Mouse (Mus musculus): ENCODE data around the gene Myo16. TPM values are rescaled to one million over a fixed set of nuclear protein-coding genes. Genes with fewer than 3 reads are reported as not detected.

The Myo16 gene
- polyA plus RNA-seq, 1 experiment from 2014 or later, result 0.50 TPM

GRCm38 (mm10) chr8:10255741-10256140 lies 102.0 kb downstream of the Myo16 start:
- H3K27me3 ChIP-seq (ENCODE audit: poor library complexity, severe bottlenecking), result peaks cover 8% of the 10 kb centered on the region; the same call in 1 of the 2 replicates
- no peak overlapping the region for H3K27ac ChIP-seq
- no peaks in the 10 kb centered on the region for H3K9me3 ChIP-seq
- H3K4me3 ChIP-seq, result no peak overlapping the region
- no peaks in the 10 kb centered on the region for H3K36me3 ChIP-seq (replicated peaks)
- 78% methylated on average over 2 of the region's 2 CpGs for WGBS
- no peaks in the 10 kb centered on the region for H3K4me1 ChIP-seq
- DNase-seq (ENCODE audit: extremely low spot score, low spot score), result no peak

GRCm38 (mm10) chr8:10256563-10256962 lies 102.9 kb downstream of the Myo16 start:
- Histone ChIP-seq H3K4me3 (no peak overlapping the region), H3K9me3 (no peaks in the 10 kb centered on the region), H3K27ac (no peak overlapping the region), H3K27me3 (ENCODE audit: poor library complexity, severe bottlenecking) (0 out of 2 replicates have a peak, but pooled peaks cover 1% of the 10 kb centered on the region), H3K4me1 (no peaks in the 10 kb centered on the region), H3K36me3 (replicated peaks) (no peaks in the 10 kb centered on the region)
- 89% methylated on average over 3 of the region's 3 CpGs for WGBS
- no peak for DNase-seq (ENCODE audit: extremely low spot score, low spot score)

- WGBS, result 91% methylated on average over 4 of the region's 4 CpGs
- H3K27me3 ChIP-seq (ENCODE audit: poor library complexity, severe bottlenecking), result no peaks in the 10 kb centered on the region
- no peak for DNase-seq (ENCODE audit: extremely low spot score, low spot score)
- H3K36me3 ChIP-seq (replicated peaks), result no peaks in the 10 kb centered on the region
- no peak overlapping the region for H3K27ac ChIP-seq
- H3K4me3 ChIP-seq, result no peak overlapping the region
- no peaks in the 10 kb centered on the region for H3K9me3 ChIP-seq
- no peaks in the 10 kb centered on the region for H3K4me1 ChIP-seq
Observed at GRCm38 (mm10) chr8:10270094-10270493, 116.4 kb downstream of the Myo16 start.

- H3K27me3 ChIP-seq (ENCODE audit: poor library complexity, severe bottlenecking), result no peaks in the 10 kb centered on the region
- no peaks in the 10 kb centered on the region for H3K4me1 ChIP-seq
- no peaks in the 10 kb centered on the region for H3K9me3 ChIP-seq
- DNase-seq (ENCODE audit: extremely low spot score, low spot score), result no peak
- no peak overlapping the region for H3K27ac ChIP-seq
- H3K36me3 ChIP-seq (replicated peaks), result no peaks in the 10 kb centered on the region
- WGBS, result 78% methylated on average over 4 of the region's 4 CpGs
- H3K4me3 ChIP-seq, result no peak overlapping the region
Observed at GRCm38 (mm10) chr8:10292600-10292999, 138.9 kb downstream of the Myo16 start.

GRCm38 (mm10) chr8:10300797-10301196 lies 147.1 kb downstream of the Myo16 start:
- Histone ChIP-seq H3K27me3 (ENCODE audit: poor library complexity, severe bottlenecking) (no peaks in the 10 kb centered on the region), H3K36me3 (replicated peaks) (no peaks in the 10 kb centered on the region), H3K9me3 (no peaks in the 10 kb centered on the region), H3K27ac (no peak overlapping the region), H3K4me3 (no peak overlapping the region), H3K4me1 (no peaks in the 10 kb centered on the region)
- WGBS, result 55% methylated on average over 3 of the region's 3 CpGs
- DNase-seq (ENCODE audit: extremely low spot score, low spot score), result no peak

GRCm38 (mm10) chr8:10303061-10303460 lies 149.3 kb downstream of the Myo16 start:
- Histone ChIP-seq H3K27ac (no peak overlapping the region), H3K9me3 (no peaks in the 10 kb centered on the region), H3K4me1 (no peaks in the 10 kb centered on the region), H3K27me3 (ENCODE audit: poor library complexity, severe bottlenecking) (no peaks in the 10 kb centered on the region), H3K36me3 (replicated peaks) (no peaks in the 10 kb centered on the region), H3K4me3 (no peak overlapping the region)
- no peak for DNase-seq (ENCODE audit: extremely low spot score, low spot score)
- WGBS, result 83% methylated on average over 4 of the region's 4 CpGs

GRCm38 (mm10) chr8:10303992-10304391 lies 150.3 kb downstream of the Myo16 start:
- 92% methylated on average over 3 of the region's 3 CpGs for WGBS

GRCm38 (mm10) chr8:10304721-10305120 lies 151.0 kb downstream of the Myo16 start:
- H3K4me3 ChIP-seq, result no peak overlapping the region
- H3K27ac ChIP-seq, result no peak overlapping the region
- H3K9me3 ChIP-seq, result no peaks in the 10 kb centered on the region
- no peaks in the 10 kb centered on the region for H3K27me3 ChIP-seq (ENCODE audit: poor library complexity, severe bottlenecking)
- 89% methylated on average over 1 of the region's 1 CpGs for WGBS
- no peaks in the 10 kb centered on the region for H3K36me3 ChIP-seq (replicated peaks)
- no peaks in the 10 kb centered on the region for H3K4me1 ChIP-seq
- DNase-seq (ENCODE audit: extremely low spot score, low spot score), result no peak

More at GRCm38 (mm10) chr8:10303992-10304391, 150.3 kb downstream of the Myo16 start:
- H3K27ac ChIP-seq, result no peak overlapping the region
- H3K27me3 ChIP-seq (ENCODE audit: poor library complexity, severe bottlenecking), result no peaks in the 10 kb centered on the region
- H3K4me3 ChIP-seq, result no peak overlapping the region
- H3K36me3 ChIP-seq (replicated peaks), result no peaks in the 10 kb centered on the region
- H3K4me1 ChIP-seq, result no peaks in the 10 kb centered on the region
- DNase-seq (ENCODE audit: extremely low spot score, low spot score), result no peak
- H3K9me3 ChIP-seq, result no peaks in the 10 kb centered on the region

GRCm38 (mm10) chr8:10307345-10307744 lies 153.6 kb downstream of the Myo16 start:
- Histone ChIP-seq H3K4me1 (no peaks in the 10 kb centered on the region), H3K4me3 (no peak overlapping the region), H3K9me3 (no peaks in the 10 kb centered on the region), H3K27ac (no peak overlapping the region), H3K36me3 (replicated peaks) (no peaks in the 10 kb centered on the region), H3K27me3 (ENCODE audit: poor library complexity, severe bottlenecking) (no peaks in the 10 kb centered on the region)
- 91% methylated on average over 6 of the region's 6 CpGs for WGBS
- no peak for DNase-seq (ENCODE audit: extremely low spot score, low spot score)

GRCm38 (mm10) chr8:10307770-10308476 lies 154.2 kb downstream of the Myo16 start:
- Histone ChIP-seq H3K27ac (no peak overlapping the region), H3K9me3 (no peaks in the 10 kb centered on the region), H3K4me3 (no peak overlapping the region), H3K27me3 (ENCODE audit: poor library complexity, severe bottlenecking) (no peaks in the 10 kb centered on the region), H3K36me3 (replicated peaks) (no peaks in the 10 kb centered on the region), H3K4me1 (no peaks in the 10 kb centered on the region)
- WGBS, result 76% methylated on average over 12 of the region's 12 CpGs
- no peak for DNase-seq (ENCODE audit: extremely low spot score, low spot score)

GRCm38 (mm10) chr8:10310470-10310869 lies 156.8 kb downstream of the Myo16 start:
- no peak for DNase-seq (ENCODE audit: extremely low spot score, low spot score)
- Histone ChIP-seq H3K36me3 (replicated peaks) (no peaks in the 10 kb centered on the region), H3K4me1 (no peaks in the 10 kb centered on the region), H3K4me3 (no peak overlapping the region), H3K27ac (no peak overlapping the region), H3K27me3 (ENCODE audit: poor library complexity, severe bottlenecking) (no peaks in the 10 kb centered on the region), H3K9me3 (no peaks in the 10 kb centered on the region)
- WGBS, result 93% methylated on average over 2 of the region's 2 CpGs

GRCm38 (mm10) chr8:10312316-10312715 lies 158.6 kb downstream of the Myo16 start:
- 87% methylated on average over 10 of the region's 10 CpGs for WGBS
- H3K4me1 ChIP-seq, result no peaks in the 10 kb centered on the region
- H3K27me3 ChIP-seq (ENCODE audit: poor library complexity, severe bottlenecking), result no peaks in the 10 kb centered on the region
- H3K9me3 ChIP-seq, result no peaks in the 10 kb centered on the region
- H3K36me3 ChIP-seq (replicated peaks), result no peaks in the 10 kb centered on the region
- no peak overlapping the region for H3K27ac ChIP-seq
- no peak for DNase-seq (ENCODE audit: extremely low spot score, low spot score)
- H3K4me3 ChIP-seq, result no peak overlapping the region

GRCm38 (mm10) chr8:10316201-10316600 lies 162.5 kb downstream of the Myo16 start:
- no peaks in the 10 kb centered on the region for H3K4me1 ChIP-seq
- H3K36me3 ChIP-seq (replicated peaks), result no peaks in the 10 kb centered on the region
- no peaks in the 10 kb centered on the region for H3K9me3 ChIP-seq
- H3K4me3 ChIP-seq, result no peak overlapping the region
- WGBS, result 61% methylated on average over 5 of the region's 5 CpGs
- no peak overlapping the region for H3K27ac ChIP-seq
- no peaks in the 10 kb centered on the region for H3K27me3 ChIP-seq (ENCODE audit: poor library complexity, severe bottlenecking)
- DNase-seq (ENCODE audit: extremely low spot score, low spot score), result no peak

GRCm38 (mm10) chr8:10318103-10318502 lies 164.4 kb downstream of the Myo16 start:
- WGBS, result 83% methylated on average over 7 of the region's 7 CpGs
- H3K36me3 ChIP-seq (replicated peaks), result no peaks in the 10 kb centered on the region
- no peaks in the 10 kb centered on the region for H3K27me3 ChIP-seq (ENCODE audit: poor library complexity, severe bottlenecking)
- H3K9me3 ChIP-seq, result no peaks in the 10 kb centered on the region
- H3K4me3 ChIP-seq, result no peak overlapping the region
- H3K27ac ChIP-seq, result no peak overlapping the region
- no peak for DNase-seq (ENCODE audit: extremely low spot score, low spot score)
- no peaks in the 10 kb centered on the region for H3K4me1 ChIP-seq
